Mouse (Mus musculus) ES-Bruce4 (cell line): ENCODE data around the gene Apol9b.

Experiments
- CTCF ChIP-seq: IDR thresholded peaks from one replicate; pipeline ENCODE4 v1.8.1; 2011; ENCODE audit warnings: low read depth, low read length
- EP300 ChIP-seq: IDR thresholded peaks from 2 replicates; pipeline ENCODE4 v1.6.1; 2011; ENCODE audit warnings: low read depth, low read length; ENCODE audit not compliant: insufficient read depth
- POLR2A ChIP-seq: IDR thresholded peaks from one replicate; pipeline ENCODE4 v1.8.1; 2011; ENCODE audit warnings: low read length; ENCODE audit not compliant: insufficient read depth

- no peak for TF ChIP-seq POLR2A
- no peak for TF ChIP-seq CTCF
- TF ChIP-seq EP300: no peak
Observed at GRCm38 (mm10) chr15:77763050-77763449, 34.2 kb downstream of the Apol9b start.
